Mouse (Mus musculus) kidney, postnatal 0 days (tissue): ENCODE data around the gene 6330409D20Rik. TPM values are rescaled to one million over a fixed set of nuclear protein-coding genes. Genes with fewer than 3 reads are reported as not detected.
A peak's percentile ranks its signal among the peaks of the same experiment; 100 is the strongest.

ENCODE experiments used
- ATAC-seq: fragments of 200-750 bp; cut with Nextera tagmentation; replicated peaks from 2 replicates; pipeline ENCODE4 v1.8.0; 2017; ENCODE audit warnings: low read depth, moderate number of reproducible peaks, moderate TSS enrichment, moderate library complexity; ENCODE audit not compliant: low FRiP score
- DNase-seq: peaks from one replicate; pipeline ENCODE4 v3.0.0-alpha.2; 2016; ENCODE audit warnings: low spot score
- H3K27ac ChIP-seq: fragments of 300-500 bp; sonication (generic); 2 replicates; pipeline ENCODE4 v1.5.1; 2014; ENCODE audit warnings: mild to moderate bottlenecking
- H3K27me3 ChIP-seq: fragments of 300-500 bp; sonication (generic); 2 replicates; pipeline ENCODE4 v1.6.1; 2014; ENCODE audit warnings: low read length, mixed read lengths; ENCODE audit not compliant: insufficient read depth
- H3K36me3 ChIP-seq: fragments of 300-500 bp; sonication (generic); 2 replicates; pipeline ENCODE4 v1.6.1; 2014; ENCODE audit warnings: low read length, mixed read lengths; ENCODE audit not compliant: insufficient read depth
- H3K4me1 ChIP-seq: fragments of 300-500 bp; sonication (generic); replicated peaks from 2 replicates; pipeline ENCODE4 v1.6.1; 2014; ENCODE audit warnings: antibody characterized with exemption, low read length, mixed read lengths; ENCODE audit not compliant: insufficient read depth
- H3K4me2 ChIP-seq: fragments of 300-500 bp; sonication (generic); 2 replicates; pipeline ENCODE4 v1.6.1; 2014; ENCODE audit warnings: mild to moderate bottlenecking, low read length, moderate library complexity, mixed read lengths
- H3K4me3 ChIP-seq: fragments of 300-500 bp; sonication (generic); replicated peaks from 2 replicates; pipeline ENCODE4 v1.5.1; 2014; ENCODE audit warnings: low read depth, low read length
- H3K9ac ChIP-seq: fragments of 300-500 bp; sonication (generic); 2 replicates; pipeline ENCODE4 v1.6.1; 2014; ENCODE audit warnings: low read depth, low read length
- H3K9me3 ChIP-seq: fragments of 300-500 bp; sonication (generic); replicated peaks from 2 replicates; pipeline ENCODE4 v1.6.1; 2016; ENCODE audit warnings: low read length, inconsistent platforms, mixed read lengths
- CTCF ChIP-seq: IDR thresholded peaks from 2 replicates; pipeline ENCODE4 v1.5.1; 2016; ENCODE audit warnings: antibody characterized with exemption, low read depth, mild to moderate bottlenecking, moderate library complexity
- WGBS: fragments of 180-500 bp; shearing (Covaris S2); extraction: QIAGEN DNeasy Blood & Tissue Kit; methylation state at CpG from one replicate; pipeline ENCODE4 v1.1.7; 2014; 5-methylcytosine and 5-hydroxymethylcytosine counted together
- polyA plus RNA-seq: library from polyadenylated mRNA; unstranded; fragments of >200 nt; fragmentation: Nextera tagmentation; extraction: Ambion mirVana; gene quantifications from 2 replicates; pipeline ENCODE4 v1.2.1, GENCODE M21; 2015

Gene 6330409D20Rik
- polyA plus RNA-seq, 1 experiment from 2014 or later: not detected

DNA sequence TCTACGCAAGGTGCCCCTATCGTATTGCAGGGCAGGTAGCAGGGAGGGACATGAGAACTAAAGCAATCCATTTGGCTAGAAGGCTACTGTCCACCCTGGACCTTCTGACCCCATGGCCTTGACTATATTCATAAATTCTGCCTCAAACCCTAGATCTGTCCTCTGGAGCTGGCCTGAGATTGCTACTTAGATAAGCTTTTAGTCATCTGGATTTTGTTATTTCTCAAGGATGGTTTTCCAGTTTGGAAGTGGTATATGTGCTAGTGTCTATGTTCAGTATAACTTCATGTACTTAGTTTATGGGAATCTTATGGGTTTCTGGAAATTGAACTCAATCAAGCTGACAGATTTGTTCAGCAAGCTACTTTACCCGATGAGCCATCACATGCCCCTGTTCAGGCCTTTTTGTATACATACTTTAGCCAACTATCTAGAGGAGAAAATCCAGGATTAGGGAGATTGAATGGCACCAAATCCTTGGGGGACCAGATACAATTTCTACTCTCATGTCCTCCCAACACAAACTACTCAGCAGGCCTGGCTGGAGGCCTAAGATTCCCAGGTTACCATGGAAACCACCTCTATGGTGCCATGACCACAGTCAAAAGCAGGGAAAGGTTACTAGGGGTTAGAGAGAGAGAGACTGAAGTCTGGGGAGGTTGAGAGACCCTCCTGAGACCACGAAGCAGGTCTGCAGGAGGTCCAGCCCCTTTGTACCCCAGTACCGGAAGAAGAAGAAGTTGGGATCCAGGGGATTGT is 28.7 kb upstream of the 6330409D20Rik start:
- no peak overlapping the region for H3K27ac ChIP-seq
- no peak overlapping the region for H3K9ac ChIP-seq
- H3K36me3 ChIP-seq: no peaks in the 10 kb centered on the region
- H3K4me3 ChIP-seq: no peak overlapping the region
- TF ChIP-seq CTCF: no peak
- no peaks in the 10 kb centered on the region for H3K27me3 ChIP-seq
- no peak overlapping the region for H3K4me2 ChIP-seq
- no peaks in the 10 kb centered on the region for H3K4me1 ChIP-seq
- ATAC-seq (no peak), DNase-seq (no peak)
- no peaks in the 10 kb centered on the region for H3K9me3 ChIP-seq
- 76% methylated on average over 5 of the region's 5 CpGs for WGBS

DNA sequence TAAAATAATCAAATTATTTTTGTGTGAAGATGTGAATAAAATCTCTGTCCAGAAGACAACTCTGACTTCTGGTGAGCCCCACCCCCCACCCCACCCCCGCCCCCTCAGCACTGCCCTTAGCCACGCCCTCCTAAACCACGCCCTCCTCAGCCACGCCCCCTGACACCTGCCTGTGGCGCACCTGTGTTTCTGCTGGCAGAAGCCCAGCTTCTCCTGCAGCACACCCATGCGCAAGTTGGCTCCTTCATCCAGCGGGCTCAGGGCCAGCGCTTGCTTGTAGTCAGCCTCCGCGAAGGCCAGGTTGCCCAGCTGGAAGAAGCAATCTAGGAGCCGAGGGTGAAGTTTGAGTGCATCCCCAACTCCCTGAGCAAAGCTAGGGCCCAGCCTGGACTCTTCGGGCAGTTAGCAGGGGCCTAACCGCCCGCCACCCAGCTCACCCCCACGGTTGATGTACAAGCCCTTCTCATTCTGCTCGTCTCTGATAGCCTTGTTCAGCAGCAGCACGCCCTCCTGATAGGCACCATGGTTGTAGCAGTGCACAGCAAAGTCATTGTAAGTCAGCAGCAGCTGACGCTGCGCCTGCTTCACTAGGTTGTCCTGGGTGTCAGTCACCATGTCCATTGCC is 28.0 kb upstream of the 6330409D20Rik start:
- no peak for TF ChIP-seq CTCF
- H3K9me3 ChIP-seq: no peaks in the 10 kb centered on the region
- ATAC-seq (no peak), DNase-seq (no peak)
- no peak overlapping the region for H3K4me3 ChIP-seq
- no peaks in the 10 kb centered on the region for H3K4me1 ChIP-seq
- no peak overlapping the region for H3K4me2 ChIP-seq
- H3K27me3 ChIP-seq: no peaks in the 10 kb centered on the region
- no peak overlapping the region for H3K27ac ChIP-seq
- WGBS: 56% methylated on average over 19 of the region's 19 CpGs
- H3K9ac ChIP-seq: no peak overlapping the region
- H3K36me3 ChIP-seq: no peaks in the 10 kb centered on the region

DNA sequence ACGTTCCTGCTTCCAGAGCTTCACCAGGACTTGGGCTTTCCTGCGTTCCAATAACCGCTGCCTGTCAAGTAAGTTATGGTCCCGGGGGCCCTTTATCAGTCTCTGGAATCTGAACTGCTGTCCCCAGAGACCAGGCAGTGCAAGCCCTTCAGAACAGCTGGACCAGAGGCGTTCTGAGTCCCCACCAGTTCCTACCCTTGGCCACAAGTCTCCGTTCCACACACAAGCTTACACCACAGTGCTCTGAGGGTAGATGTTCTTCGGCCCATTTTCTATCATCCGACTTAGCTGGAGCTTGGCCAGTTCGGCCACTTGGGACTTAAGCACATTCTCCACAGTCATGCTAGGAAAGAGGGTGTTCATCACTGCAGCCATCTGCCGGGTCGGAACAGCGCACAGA is 26.4 kb upstream of the 6330409D20Rik start:
- Histone ChIP-seq H3K27me3 (no peaks in the 10 kb centered on the region), H3K4me1 (no peaks in the 10 kb centered on the region), H3K9me3 (no peaks in the 10 kb centered on the region), H3K36me3 (0 out of 2 replicates have a peak, but pooled peaks cover 6% of the 10 kb centered on the region), H3K4me3 (no peak overlapping the region), H3K9ac (no peak overlapping the region), H3K27ac (no peak overlapping the region), H3K4me2 (no peak overlapping the region)
- no peak for DNase-seq
- ATAC-seq: no peak
- no peak for TF ChIP-seq CTCF
- 55% methylated on average over 12 of the region's 12 CpGs for WGBS

DNA sequence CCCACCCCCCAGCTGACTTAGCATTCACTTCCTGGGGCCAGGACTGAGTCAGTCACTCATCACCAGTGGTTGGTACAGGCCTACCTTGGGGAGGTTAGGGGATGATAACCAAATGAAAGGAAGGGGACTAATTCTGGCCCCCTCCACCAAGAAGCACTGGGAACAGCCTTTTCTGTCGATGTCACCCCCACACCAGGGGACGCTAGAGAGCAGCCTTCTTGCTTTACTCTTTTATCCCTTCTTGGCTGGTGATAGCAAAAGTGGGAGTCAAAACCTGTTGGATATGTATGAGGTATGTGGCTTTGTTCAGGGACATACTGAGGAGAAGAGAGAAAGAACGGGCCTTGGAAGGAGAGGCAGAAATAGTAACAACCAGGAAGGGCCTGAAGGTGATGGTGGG is 22.5 kb upstream of the 6330409D20Rik start:
- ATAC-seq (no peak), DNase-seq (no peak)
- Histone ChIP-seq H3K9me3 (no peaks in the 10 kb centered on the region), H3K9ac (no peak overlapping the region), H3K4me3 (no peak overlapping the region), H3K4me1 (no peaks in the 10 kb centered on the region), H3K27ac (no peak overlapping the region), H3K27me3 (no peaks in the 10 kb centered on the region), H3K36me3 (0 out of 2 replicates have a peak, but pooled peaks cover 21% of the 10 kb centered on the region), H3K4me2 (no peak overlapping the region)
- TF ChIP-seq CTCF: peak; percentile 28; the same call in 1 of the 2 replicates
- 87% methylated on average over 3 of the region's 3 CpGs for WGBS

GRCm38 (mm10) chr2:32761859-32762258 is 21.0 kb upstream of the 6330409D20Rik start:
- WGBS: 85% methylated on average over 4 of the region's 4 CpGs
- Histone ChIP-seq H3K4me3 (no peak overlapping the region), H3K4me1 (no peaks in the 10 kb centered on the region), H3K9me3 (no peaks in the 10 kb centered on the region), H3K27me3 (no peaks in the 10 kb centered on the region), H3K27ac (no peak overlapping the region), H3K4me2 (no peak overlapping the region), H3K36me3 (0 out of 2 replicates have a peak, but pooled peaks cover 21% of the 10 kb centered on the region), H3K9ac (no peak overlapping the region)
- no peak for DNase-seq
- TF ChIP-seq CTCF: no peak
- no peak for ATAC-seq

- no peak overlapping the region for H3K4me2 ChIP-seq
- no peak overlapping the region for H3K4me3 ChIP-seq
- DNase-seq (no peak), ATAC-seq (no peak)
- H3K27me3 ChIP-seq: no peaks in the 10 kb centered on the region
- H3K4me1 ChIP-seq: no peaks in the 10 kb centered on the region
- no peak overlapping the region for H3K27ac ChIP-seq
- TF ChIP-seq CTCF: no peak
- H3K9me3 ChIP-seq: no peaks in the 10 kb centered on the region
- H3K9ac ChIP-seq: no peak overlapping the region
- 89% methylated on average over 14 of the region's 14 CpGs for WGBS
- 0 out of 2 replicates have a peak, but pooled peaks cover 21% of the 10 kb centered on the region for H3K36me3 ChIP-seq
Measured at GRCm38 (mm10) chr2:32761361-32761760, 20.5 kb upstream of the 6330409D20Rik start.
